Mouse (Mus musculus) forebrain, embryonic 13.5 days (tissue): ENCODE data around the gene Gas2l1. TPM values are rescaled to one million over a fixed set of nuclear protein-coding genes. Genes with fewer than 3 reads are reported as not detected.

Experiments used
- ATAC-seq: fragments of 200-750 bp; cut with Nextera tagmentation; 2 replicates; pipeline ENCODE4 v1.8.0; 2017
- H3K27ac ChIP-seq: fragments of 300-500 bp; sonication (generic); 2 replicates; pipeline ENCODE4 v1.5.1; 2015; ENCODE audit warnings: inconsistent platforms, mild to moderate bottlenecking, moderate library complexity
- H3K27me3 ChIP-seq: fragments of 300-500 bp; sonication (generic); 2 replicates; pipeline ENCODE4 v1.6.1; 2015; ENCODE audit warnings: mild to moderate bottlenecking, inconsistent platforms
- H3K36me3 ChIP-seq: fragments of 300-500 bp; sonication (generic); 2 replicates; pipeline ENCODE4 v1.6.1; 2015; ENCODE audit warnings: mild to moderate bottlenecking, inconsistent platforms; ENCODE audit not compliant: poor library complexity, severe bottlenecking
- H3K4me1 ChIP-seq: fragments of 300-500 bp; sonication (generic); 2 replicates; pipeline ENCODE4 v1.6.1; 2015; ENCODE audit warnings: inconsistent platforms
- H3K4me2 ChIP-seq: fragments of 300-500 bp; sonication (generic); 2 replicates; pipeline ENCODE4 v1.6.1; 2015; ENCODE audit warnings: inconsistent platforms, mild to moderate bottlenecking, moderate library complexity
- H3K4me3 ChIP-seq: fragments of 300-500 bp; sonication (generic); 2 replicates; pipeline ENCODE4 v1.5.1; 2015; ENCODE audit warnings: mild to moderate bottlenecking, inconsistent platforms
- H3K9ac ChIP-seq: fragments of 300-500 bp; sonication (generic); 2 replicates; pipeline ENCODE4 v1.6.1; 2015; ENCODE audit warnings: mild to moderate bottlenecking, inconsistent platforms
- H3K9me3 ChIP-seq: fragments of 300-500 bp; sonication (generic); replicated peaks from 2 replicates; pipeline ENCODE4 v1.6.1; 2016; ENCODE audit warnings: inconsistent platforms
- WGBS: fragments of 180-500 bp; shearing (Covaris S2); methylation state at CpG from one replicate; pipeline ENCODE4 v1.1.7; 2015; 5-methylcytosine and 5-hydroxymethylcytosine counted together
- microRNA-seq: library from miRNA; unstranded; fragments of <30 nt; microRNA quantifications from one replicate; pipeline ENCODE4, GENCODE M21; 2016
- polyA plus RNA-seq: library from polyadenylated mRNA; unstranded; fragments of >200 nt; fragmentation: Nextera tagmentation; extraction: Ambion mirVana; gene quantifications from 2 replicates; pipeline ENCODE4 v1.2.1, GENCODE M21; 2015

The Gas2l1 gene
- polyA plus RNA-seq, 1 experiment from 2014 or later: 13.2 TPM

DNA sequence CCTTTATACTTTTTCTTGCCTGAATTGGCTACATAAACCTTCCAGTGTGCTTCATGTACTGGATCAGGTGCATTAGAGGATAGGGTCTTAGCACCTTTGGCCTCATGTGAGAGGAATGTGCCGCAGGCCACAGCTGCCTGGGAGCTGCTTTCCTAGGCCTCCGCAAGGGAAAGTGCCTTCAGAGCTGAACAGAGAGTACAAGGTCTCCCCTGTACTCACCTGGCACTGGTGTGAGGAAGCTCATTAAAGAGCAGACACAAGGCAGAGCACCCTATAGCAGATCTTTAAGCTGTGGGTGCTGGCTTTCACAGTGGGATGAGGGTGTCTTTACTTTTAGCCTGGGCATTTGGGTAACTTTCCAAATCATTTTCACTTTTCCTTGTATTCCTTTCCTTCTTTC is 59.6 kb downstream of the Gas2l1 start:
- no peak overlapping the region for H3K9ac ChIP-seq
- no peak overlapping the region for H3K4me3 ChIP-seq
- no peaks in the 10 kb centered on the region for H3K27me3 ChIP-seq
- H3K27ac ChIP-seq: no peak overlapping the region
- ATAC-seq: no peak
- WGBS: 93% methylated on average over 2 of the region's 2 CpGs
- peaks cover 7% of the 10 kb centered on the region; the same call in 1 of the 2 replicates for H3K4me1 ChIP-seq
- no peaks in the 10 kb centered on the region for H3K9me3 ChIP-seq
- H3K36me3 ChIP-seq: peaks cover 36% of the 10 kb centered on the region
- no peak overlapping the region for H3K4me2 ChIP-seq

Small RNA genes within 50 kb of the gene (microRNA-seq; reads per million reads assigned to microRNA genes)
- gene Gm47296: not detected

Other genes with a start within 250 kb of the Gas2l1 start
- gene Nf2, start 215.8 kb downstream of the Gas2l1 start, polyA plus RNA-seq: 56.8 and 58.2 TPM in 2 replicates
- gene Nipsnap1, start 191.4 kb downstream of the Gas2l1 start, polyA plus RNA-seq: 118 and 120 TPM in 2 replicates
- 59.1 and 60.6 TPM in 2 replicates for gene Thoc5, start 170.0 kb downstream of the Gas2l1 start, polyA plus RNA-seq
- gene Nefh, start 117.3 kb downstream of the Gas2l1 start, polyA plus RNA-seq: 0.37 and 0.50 TPM in 2 replicates
- gene Ap1b1, start 78.5 kb downstream of the Gas2l1 start, polyA plus RNA-seq: 61.7 and 73.0 TPM in 2 replicates
- 0.43 TPM in 1 of 2 replicates, not detected in the other for gene Rasl10a, start 7.2 kb downstream of the Gas2l1 start, polyA plus RNA-seq
- gene Rhbdd3, start 33.6 kb upstream of the Gas2l1 start, polyA plus RNA-seq: 25.8 and 26.3 TPM in 2 replicates
- 808 and 853 TPM in 2 replicates for gene Ewsr1, start 33.9 kb upstream of the Gas2l1 start, polyA plus RNA-seq
- gene Emid1, start 86.9 kb upstream of the Gas2l1 start, polyA plus RNA-seq: 14.9 and 18.8 TPM in 2 replicates
- 6.6 and 7.2 TPM in 2 replicates for gene Kremen1, start 196.2 kb upstream of the Gas2l1 start, polyA plus RNA-seq